Comparison of ENCODE assay signal across 13 mouse cellular contexts in genomic region chr10:127594405-127594804, GRCm38 (mm10). TPM values are rescaled to one million over a fixed set of nuclear protein-coding genes. Genes with fewer than 3 reads are reported as not detected.
DNase-seq lines count a peak whose midpoint lies in the region; ATAC-seq and TF ChIP-seq lines count a peak whose summit lies in the region.
"Had no signal": no experiment of that assay in that cellular context is flagged by ENCODE, and none has a peak within 500 bp of the region (broad histone marks: within the 10 kb centered on the region; RNA-seq: fewer than 3 reads in every experiment).

No protein-coding gene starts in this region.

- intact Hi-C loops in gastrocnemius, adult 2 months (cut with DNase I): no loop called here
- intact Hi-C loops in left cerebral cortex, adult 2 months (cut with DNase I): no loop called here
- intact Hi-C loops in left cerebral cortex, postnatal 4 days (cut with DNase I): no loop called here

- H3K27ac ChIP-seq in gastrocnemius, adult 2 months: peak overlapping the region; percentile 82; the same call in 1 of the 2 replicates
- peak overlapping the region; percentile 87 for H3K27ac ChIP-seq in left cerebral cortex, adult 2 months
- H3K27ac ChIP-seq: forebrain, embryonic 13.5 days; midbrain, embryonic 12.5 days had no signal

- ATAC-seq in common myeloid progenitor, adult 5-6 weeks (replicated peaks; ENCODE audit: low read depth, poor library complexity, severe bottlenecking): peak; percentile 48
- peak; percentile 41 for ATAC-seq in megakaryocyte, adult 5-6 weeks (ENCODE audit: poor library complexity, severe bottlenecking)
- ATAC-seq: forebrain, embryonic 13.5 days had no signal

- no peak overlapping the region for H3K4me3 ChIP-seq in gastrocnemius, adult 2 months
- no peak overlapping the region for H3K4me3 ChIP-seq in left cerebral cortex, adult 2 months
- H3K4me3 ChIP-seq: forebrain, embryonic 13.5 days; midbrain, embryonic 12.5 days had no signal

- DNase-seq in gastrocnemius, adult 2 months: no peak
- no peak for DNase-seq in gastrocnemius, postnatal 25 days
- DNase-seq in left cerebral cortex, adult 2 months (ENCODE audit: extremely low spot score in 1 of 2, low spot score in 2 of 2): no peak
- DNase-seq in left cerebral cortex, postnatal 4 days: no peak
- DNase-seq in cerebellum, adult 9-10 months: no peak
- no peak for DNase-seq in adipocyte (ENCODE audit: low spot score)
- DNase-seq: adrenal gland, postnatal 25 days; B cell, adult 2 months; kidney, adult 9 months had no signal

- TF ChIP-seq CTCF in gastrocnemius, adult 2 months (IDR thresholded peaks at IDR 0.05): no peak
- no peak for TF ChIP-seq CTCF in left cerebral cortex, adult 2 months (IDR thresholded peaks at IDR 0.05)

RNA-seq across cellular contexts. Expression of gene Lrp1, which starts 26.5 kb away (rescaled TPM):
- total RNA-seq in gastrocnemius, adult 2 months (2021): 10 to 100 TPM; 34.6 to 71.3 TPM
- total RNA-seq in gastrocnemius, postnatal 25 days (2021): 10 to 100 TPM; 58.1 to 64.3 TPM
- total RNA-seq in left cerebral cortex, adult 2 months (2021): 100 to 1,000 TPM; 341 to 357 TPM
- 100 to 1,000 TPM; 286 to 296 TPM for total RNA-seq in left cerebral cortex, postnatal 4 days (2021)
- total RNA-seq in common myeloid progenitor, adult 5-6 weeks (2017): 0.97 and 3.2 TPM in 2 replicates
- 85.5 and 104 TPM in 2 replicates for total RNA-seq in megakaryocyte, adult 5-6 weeks (2015)
- 62.4 and 72.2 TPM in 2 replicates for total RNA-seq in megakaryocyte, adult 5-6 weeks (2017)

RNA-seq across cellular contexts. Expression of gene Stat6, which starts 48.4 kb away (rescaled TPM):
- total RNA-seq in gastrocnemius, adult 2 months (2021): 10 to 100 TPM; 17.1 to 18.9 TPM
- 10 to 100 TPM; 16.5 to 21.8 TPM for total RNA-seq in gastrocnemius, postnatal 25 days (2021)
- 10 to 100 TPM; 11.4 to 12.9 TPM for total RNA-seq in left cerebral cortex, adult 2 months (2021)
- total RNA-seq in left cerebral cortex, postnatal 4 days (2021): 1 to 10 TPM; 6.0 to 6.1 TPM
- 33.1 and 48.3 TPM in 2 replicates for total RNA-seq in common myeloid progenitor, adult 5-6 weeks (2017)
- total RNA-seq in megakaryocyte, adult 5-6 weeks (2015): 82.5 and 89.6 TPM in 2 replicates
- total RNA-seq in megakaryocyte, adult 5-6 weeks (2017): 120 and 128 TPM in 2 replicates
